Mouse (Mus musculus): ENCODE results near the gene Khdc4. TPM values are rescaled to one million over a fixed set of nuclear protein-coding genes. Genes with fewer than 3 reads are reported as not detected.

Khdc4 gene
- polyA plus RNA-seq, 1 experiment from 2014 or later, result 46.4 TPM

DNA sequence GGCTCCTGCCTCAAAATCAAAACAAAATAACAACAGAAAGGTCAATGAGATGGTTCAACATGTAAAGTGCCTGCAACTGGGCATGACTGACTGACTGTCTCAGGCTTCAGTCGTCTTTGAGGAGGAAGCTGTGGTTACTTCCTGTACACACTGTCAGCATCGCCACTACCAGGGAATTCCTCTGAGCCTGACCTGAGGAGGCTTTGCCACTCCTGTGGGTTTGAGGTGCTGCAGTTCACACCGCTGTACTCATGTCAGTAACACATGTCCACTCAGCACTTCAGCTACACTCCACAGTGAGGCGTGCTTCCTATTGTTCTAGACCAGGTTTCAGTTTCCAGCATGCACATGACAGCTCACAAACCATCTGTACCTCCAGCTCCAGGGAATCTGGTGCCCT, 21.5 kb upstream of the Khdc4 start:
- Histone ChIP-seq H3K27me3 (replicated peaks) (no peaks in the 10 kb centered on the region), H3K36me3 (no peaks in the 10 kb centered on the region), H3K4me1 (peaks cover 7% of the 10 kb centered on the region; the same call in 1 of the 2 replicates), H3K27ac (no peak overlapping the region), H3K9me3 (replicated peaks) (no peaks in the 10 kb centered on the region; the same call in 1 of the 2 replicates), H3K4me2 (no peak overlapping the region), H3K9ac (no peak overlapping the region), H3K4me3 (no peak overlapping the region)
- WGBS (ENCODE audit: insufficient replicate concordance), result 44% methylated on average over 4 of the region's 4 CpGs
- ATAC-seq, result no peak

DNA sequence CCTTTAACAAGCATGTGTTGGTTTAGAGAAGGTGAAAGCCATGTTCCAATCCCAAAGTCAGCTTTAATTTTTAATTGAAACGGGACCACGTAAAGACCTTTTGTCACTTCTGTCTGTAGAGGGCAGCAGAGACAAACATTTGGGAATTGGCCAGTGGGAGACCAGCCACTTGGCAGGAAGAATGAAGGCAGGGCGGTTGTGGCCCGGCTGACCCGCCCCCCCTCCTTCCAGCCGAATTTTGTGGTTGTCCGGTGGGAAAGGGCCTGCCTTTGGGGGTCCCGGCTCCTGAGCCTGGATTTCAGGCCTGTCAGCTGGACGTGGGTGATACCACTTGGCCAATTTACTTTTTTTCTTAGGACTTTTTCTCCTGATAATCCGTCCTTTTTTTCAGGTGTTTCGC, 8.2 kb upstream of the Khdc4 start:
- peaks cover 4% of the 10 kb centered on the region; the same call in 1 of the 2 replicates for H3K4me1 ChIP-seq
- peak overlapping the region; percentile 29 for H3K4me3 ChIP-seq
- no peaks in the 10 kb centered on the region for H3K27me3 ChIP-seq (replicated peaks)
- WGBS (ENCODE audit: insufficient replicate concordance), result 14% methylated on average over 11 of the region's 11 CpGs
- no peaks in the 10 kb centered on the region for H3K36me3 ChIP-seq
- no peaks in the 10 kb centered on the region for H3K9me3 ChIP-seq (replicated peaks)
- H3K27ac ChIP-seq, result no peak overlapping the region
- peak overlapping the region; percentile 36; the same call in 1 of the 2 replicates for H3K9ac ChIP-seq
- peak overlapping the region; percentile 60 for H3K4me2 ChIP-seq
- ATAC-seq, result peak; percentile 55; the same call in 1 of the 2 replicates

DNA sequence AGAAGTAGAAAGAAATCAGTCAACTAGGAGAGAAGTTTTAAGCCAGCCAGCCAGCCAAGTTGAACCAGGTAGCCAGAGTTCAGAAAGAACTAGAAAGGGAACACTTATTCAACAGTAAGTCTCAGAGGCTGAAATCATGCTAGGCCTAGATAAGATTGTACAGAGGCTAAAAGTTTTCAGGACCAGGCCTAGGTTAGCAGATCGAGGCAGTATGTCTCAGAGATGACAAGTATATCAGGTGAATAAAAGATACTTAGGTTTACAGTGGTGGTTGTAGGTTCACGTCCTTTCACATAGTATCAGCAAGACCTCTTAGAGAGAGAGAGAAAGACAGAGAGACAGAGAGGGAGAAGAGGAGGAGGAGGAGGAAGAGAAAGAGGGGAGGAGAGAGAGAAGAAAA, 1.8 kb upstream of the Khdc4 start:
- Histone ChIP-seq H3K36me3 (peaks cover 16% of the 10 kb centered on the region), H3K9me3 (replicated peaks) (no peaks in the 10 kb centered on the region), H3K4me2 (no peak overlapping the region), H3K9ac (no peak overlapping the region), H3K4me3 (no peak overlapping the region), H3K27ac (no peak overlapping the region), H3K27me3 (replicated peaks) (no peaks in the 10 kb centered on the region), H3K4me1 (peaks cover 23% of the 10 kb centered on the region)
- ATAC-seq, result no peak
- 49% methylated on average over 2 of the region's 2 CpGs for WGBS (ENCODE audit: insufficient replicate concordance)

DNA sequence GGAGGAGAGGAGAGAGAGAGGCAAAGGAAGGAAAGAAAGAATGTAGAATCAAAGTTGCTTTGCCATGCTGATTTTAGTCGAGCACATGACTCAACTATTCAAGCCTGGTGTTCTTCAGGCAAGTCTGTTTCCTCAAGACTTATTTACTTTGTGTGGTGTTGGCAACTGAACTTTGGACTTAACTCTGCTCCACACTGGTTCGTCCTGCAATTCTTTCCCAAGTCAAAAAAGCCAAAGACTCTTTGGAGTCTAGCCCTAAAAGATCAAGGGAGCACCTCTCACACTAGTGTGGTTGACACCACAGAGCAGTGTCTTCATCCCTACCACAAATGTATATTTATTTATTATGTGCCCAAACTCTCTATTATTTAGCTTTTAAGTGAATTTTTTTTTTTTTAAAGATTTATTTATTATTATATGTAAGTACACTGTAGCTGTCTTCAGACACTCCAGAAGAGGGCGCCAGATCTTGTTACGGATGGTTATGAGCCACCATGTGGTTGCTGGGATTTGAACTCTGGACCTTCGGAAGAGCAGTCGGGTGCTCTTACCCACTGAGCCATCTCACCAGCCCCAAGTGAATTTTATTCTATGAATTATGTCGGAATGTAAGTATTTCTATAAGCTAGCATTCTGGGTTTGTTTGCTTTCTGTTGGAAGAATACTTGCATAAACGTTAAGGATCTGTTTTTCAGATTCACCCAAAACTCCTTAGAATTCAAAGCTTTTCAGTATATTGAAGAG, 1.2 kb upstream of the Khdc4 start:
- ATAC-seq, result no peak
- 43% methylated on average over 8 of the region's 8 CpGs for WGBS (ENCODE audit: insufficient replicate concordance)
- peak overlapping the region; percentile 67 for H3K9ac ChIP-seq

DNA sequence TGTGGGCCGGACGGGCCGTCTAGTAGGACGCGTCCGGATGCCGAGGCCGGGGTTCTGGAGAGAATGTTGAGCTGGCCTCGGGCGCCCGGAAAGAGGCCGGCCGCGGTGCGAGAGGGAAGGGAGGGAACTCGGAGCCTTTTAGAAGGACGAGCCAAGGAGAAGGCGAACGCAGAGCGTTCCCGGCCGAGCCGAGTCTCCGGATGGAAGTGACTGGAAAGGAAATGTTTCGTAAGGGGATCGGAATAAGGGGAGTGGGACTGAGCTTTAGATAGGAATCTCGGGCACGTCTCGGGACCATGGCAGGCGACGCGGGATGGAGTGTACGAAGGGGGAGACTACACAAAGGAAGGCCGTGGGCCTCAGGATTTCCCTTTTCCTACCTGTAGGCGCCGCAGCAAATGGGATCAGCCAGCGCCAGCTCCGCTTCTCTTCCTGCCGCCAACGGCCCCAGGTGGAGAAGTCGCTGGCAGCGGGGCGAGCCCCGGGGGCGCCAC, 402 bp downstream of the Khdc4 start:
- Histone ChIP-seq H3K4me2 (peak overlapping the region; percentile 92), H3K27ac (peak overlapping the region; percentile 87), H3K27me3 (replicated peaks) (no peaks in the 10 kb centered on the region), H3K9ac (peak overlapping the region; percentile 91), H3K9me3 (replicated peaks) (no peaks in the 10 kb centered on the region), H3K4me1 (peaks cover 24% of the 10 kb centered on the region), H3K4me3 (peak overlapping the region; percentile 86), H3K36me3 (peaks cover 38% of the 10 kb centered on the region)
- ATAC-seq, result peak; percentile 61
- WGBS (ENCODE audit: insufficient replicate concordance), result under 1% methylated on average over 45 of the region's 45 CpGs

More for the DNA sequence above, 1.2 kb upstream of the Khdc4 start:
- Histone ChIP-seq H3K4me1 (peaks cover 24% of the 10 kb centered on the region), H3K4me2 (peak overlapping the region; percentile 92), H3K9me3 (replicated peaks) (no peaks in the 10 kb centered on the region), H3K27ac (peak overlapping the region; percentile 83), H3K36me3 (peaks cover 22% of the 10 kb centered on the region), H3K4me3 (peak overlapping the region; percentile 86), H3K27me3 (replicated peaks) (no peaks in the 10 kb centered on the region)

DNA sequence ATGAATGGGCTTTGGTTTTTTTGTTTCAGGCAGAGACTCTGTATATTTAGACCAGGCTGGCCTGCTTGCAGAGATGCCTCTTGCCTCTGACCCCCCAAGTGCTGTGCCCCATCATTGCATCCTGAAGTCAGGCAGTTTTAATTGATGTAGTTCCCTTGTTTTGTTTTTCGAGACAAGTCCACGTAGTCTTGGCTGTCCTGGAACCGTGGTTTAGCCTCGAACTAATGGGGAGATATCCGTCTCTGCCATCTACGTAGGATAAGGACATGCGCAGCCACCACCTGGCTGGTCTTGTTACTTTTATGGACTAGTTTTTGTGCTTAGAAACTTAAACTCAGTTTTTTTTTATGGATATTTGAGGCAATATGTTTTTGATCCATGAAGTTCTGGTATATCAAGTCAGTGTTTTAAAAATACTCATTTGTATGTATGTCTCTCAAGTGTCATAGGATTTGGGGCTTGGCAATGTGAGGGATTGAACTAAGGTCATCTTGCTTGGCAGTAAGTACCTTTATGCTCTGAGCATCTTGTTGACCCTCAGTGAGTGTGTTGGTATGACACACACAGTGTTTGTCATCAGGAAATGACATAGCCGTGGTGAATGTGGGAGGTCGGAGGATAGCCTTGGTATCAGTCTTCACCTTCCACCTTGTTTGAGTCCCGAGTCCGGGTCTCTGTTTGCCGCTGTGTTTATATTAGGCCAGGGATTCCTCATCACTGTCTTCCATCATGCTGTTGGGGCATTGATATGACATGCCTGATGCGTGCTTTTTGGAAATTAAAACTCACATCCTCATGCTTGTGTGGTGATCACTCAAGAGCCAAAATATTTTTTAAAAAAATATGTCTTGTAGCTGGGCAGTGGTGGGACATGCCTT, 1.4 kb downstream of the Khdc4 start:
- Histone ChIP-seq H3K9me3 (replicated peaks) (no peaks in the 10 kb centered on the region), H3K4me1 (peaks cover 24% of the 10 kb centered on the region), H3K36me3 (peaks cover 48% of the 10 kb centered on the region), H3K27ac (peak overlapping the region; percentile 87; the same call in 1 of the 2 replicates), H3K9ac (peak overlapping the region; percentile 91), H3K4me2 (peak overlapping the region; percentile 92), H3K27me3 (replicated peaks) (no peaks in the 10 kb centered on the region), H3K4me3 (peak overlapping the region; percentile 86)
- WGBS (ENCODE audit: insufficient replicate concordance), result 17% methylated on average over 13 of the region's 13 CpGs
- no peak for ATAC-seq

DNA sequence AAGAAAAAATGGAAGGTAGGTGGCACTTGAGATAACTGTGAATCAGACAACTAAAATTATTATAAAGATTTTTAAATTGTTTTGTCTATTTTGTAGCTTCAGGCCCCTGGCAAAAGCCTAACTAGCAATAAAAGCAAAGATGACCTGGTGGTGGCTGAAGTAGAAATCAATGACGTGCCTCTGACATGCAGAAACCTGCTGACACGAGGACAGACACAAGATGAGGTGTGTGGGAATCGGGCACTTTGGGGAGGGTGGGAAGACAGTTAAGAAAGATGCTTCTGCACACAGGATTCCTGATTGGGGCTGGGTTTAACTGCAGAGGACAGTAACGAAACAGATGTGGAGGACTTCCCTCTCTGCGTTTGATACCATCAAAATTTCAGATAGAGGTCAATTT, 3.5 kb downstream of the Khdc4 start:
- Histone ChIP-seq H3K4me2 (no peak overlapping the region), H3K27ac (no peak overlapping the region), H3K27me3 (replicated peaks) (no peaks in the 10 kb centered on the region), H3K9me3 (replicated peaks) (no peaks in the 10 kb centered on the region), H3K36me3 (peaks cover 67% of the 10 kb centered on the region), H3K9ac (no peak overlapping the region), H3K4me3 (no peak overlapping the region), H3K4me1 (peaks cover 24% of the 10 kb centered on the region)
- 80% methylated on average over 5 of the region's 5 CpGs for WGBS (ENCODE audit: insufficient replicate concordance)
- no peak for ATAC-seq

DNA sequence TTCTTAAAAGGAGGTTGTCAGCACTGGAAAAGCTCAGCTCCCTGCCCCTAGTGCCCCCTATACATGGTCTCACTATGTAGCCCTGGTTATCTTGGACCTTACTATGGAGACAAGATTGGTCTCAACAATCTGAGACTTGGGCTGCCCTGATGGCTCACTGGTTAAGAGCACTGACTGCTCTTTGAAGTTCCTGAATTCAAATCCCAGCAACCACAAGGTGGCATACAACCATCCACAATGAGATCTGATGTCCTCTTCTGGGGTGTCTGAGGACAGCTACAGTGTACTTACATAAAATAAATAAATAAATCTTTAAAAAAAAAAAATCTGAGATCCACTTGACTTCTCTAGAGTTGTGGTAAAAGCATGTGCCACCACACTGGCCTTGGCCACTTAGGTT, 9.9 kb downstream of the Khdc4 start:
- no peak overlapping the region for H3K27ac ChIP-seq
- H3K4me3 ChIP-seq, result no peak overlapping the region
- no peak overlapping the region for H3K9ac ChIP-seq
- H3K9me3 ChIP-seq (replicated peaks), result no peaks in the 10 kb centered on the region
- no peak for ATAC-seq
- H3K27me3 ChIP-seq (replicated peaks), result no peaks in the 10 kb centered on the region
- no peaks in the 10 kb centered on the region for H3K4me1 ChIP-seq
- no peak overlapping the region for H3K4me2 ChIP-seq
- H3K36me3 ChIP-seq, result peaks cover 99% of the 10 kb centered on the region

DNA sequence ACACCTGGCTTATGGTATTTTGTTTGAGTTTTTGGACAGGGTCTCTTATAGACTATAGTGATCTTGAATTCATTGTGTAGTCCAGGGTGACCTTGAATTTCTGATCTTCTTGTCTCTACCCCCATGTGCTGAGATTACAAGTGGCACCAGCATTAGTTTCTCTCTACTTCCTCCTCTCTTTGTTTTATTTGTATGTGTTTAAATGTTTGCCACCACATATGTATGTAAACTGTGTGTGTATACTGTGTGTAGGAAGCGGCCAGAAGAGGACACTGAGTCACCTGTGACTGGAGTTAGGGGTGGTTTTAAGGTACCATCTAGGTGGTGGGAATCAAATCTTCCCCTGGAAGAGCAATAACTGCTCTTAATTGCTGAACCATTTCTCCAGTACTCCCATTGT, 12.4 kb downstream of the Khdc4 start:
- Histone ChIP-seq H3K27me3 (replicated peaks) (no peaks in the 10 kb centered on the region), H3K9ac (no peak overlapping the region), H3K9me3 (replicated peaks) (no peaks in the 10 kb centered on the region), H3K4me2 (no peak overlapping the region), H3K4me1 (no peaks in the 10 kb centered on the region), H3K4me3 (no peak overlapping the region), H3K36me3 (peaks cover 96% of the 10 kb centered on the region), H3K27ac (no peak overlapping the region)
- 83% methylated on average over 1 of the region's 1 CpGs for WGBS (ENCODE audit: insufficient replicate concordance)
- ATAC-seq, result no peak

DNA sequence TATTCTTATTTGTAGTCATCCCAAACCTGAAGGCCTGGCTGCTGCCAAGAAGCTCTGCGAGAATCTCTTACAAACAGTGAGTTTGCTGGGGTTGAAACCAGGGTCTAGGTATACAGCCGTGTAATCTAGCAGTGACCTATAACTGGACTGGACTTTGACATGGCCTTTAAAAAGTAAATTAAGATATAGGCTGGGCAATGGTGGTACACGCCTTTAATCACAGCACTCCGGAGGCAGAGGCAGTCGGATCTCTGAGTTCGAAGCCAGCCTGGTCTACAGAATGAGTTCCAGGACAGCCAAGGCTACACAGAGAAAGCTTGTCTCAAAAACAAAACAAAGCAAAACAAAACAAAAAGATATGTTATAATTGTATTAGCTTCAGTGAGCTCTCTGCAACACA, 13.2 kb downstream of the Khdc4 start:
- H3K4me1 ChIP-seq, result no peaks in the 10 kb centered on the region
- H3K4me3 ChIP-seq, result no peak overlapping the region
- no peak for ATAC-seq
- no peak overlapping the region for H3K9ac ChIP-seq
- H3K9me3 ChIP-seq (replicated peaks), result no peaks in the 10 kb centered on the region
- no peak overlapping the region for H3K27ac ChIP-seq
- H3K4me2 ChIP-seq, result no peak overlapping the region
- WGBS (ENCODE audit: insufficient replicate concordance), result 93% methylated on average over 6 of the region's 6 CpGs
- peaks cover 96% of the 10 kb centered on the region for H3K36me3 ChIP-seq
- no peaks in the 10 kb centered on the region for H3K27me3 ChIP-seq (replicated peaks)

DNA sequence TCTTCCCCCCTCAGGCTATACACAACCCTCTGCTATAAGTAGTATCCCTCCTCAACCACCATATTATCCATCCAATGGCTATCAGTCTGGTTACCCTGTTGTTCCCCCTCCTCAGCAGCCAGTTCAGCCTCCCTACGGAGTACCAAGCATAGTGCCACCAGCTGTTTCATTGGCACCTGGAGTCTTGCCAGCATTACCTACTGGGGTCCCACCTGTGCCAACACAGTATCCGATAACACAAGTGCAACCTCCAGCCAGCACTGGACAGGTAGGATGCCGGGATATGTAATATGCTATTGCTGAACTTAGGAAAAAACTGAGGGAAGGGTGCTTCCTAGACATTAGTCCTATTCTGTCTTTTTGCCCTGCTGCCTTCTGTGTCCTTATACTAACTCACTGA, 14.6 kb downstream of the Khdc4 start:
- no peak overlapping the region for H3K4me3 ChIP-seq
- H3K36me3 ChIP-seq, result peaks cover 95% of the 10 kb centered on the region
- 89% methylated on average over 3 of the region's 3 CpGs for WGBS (ENCODE audit: insufficient replicate concordance)
- H3K27me3 ChIP-seq (replicated peaks), result no peaks in the 10 kb centered on the region
- no peak overlapping the region for H3K27ac ChIP-seq
- no peak overlapping the region for H3K9ac ChIP-seq
- no peaks in the 10 kb centered on the region for H3K4me1 ChIP-seq
- ATAC-seq, result no peak
- H3K4me2 ChIP-seq, result no peak overlapping the region
- H3K9me3 ChIP-seq (replicated peaks), result no peaks in the 10 kb centered on the region

DNA sequence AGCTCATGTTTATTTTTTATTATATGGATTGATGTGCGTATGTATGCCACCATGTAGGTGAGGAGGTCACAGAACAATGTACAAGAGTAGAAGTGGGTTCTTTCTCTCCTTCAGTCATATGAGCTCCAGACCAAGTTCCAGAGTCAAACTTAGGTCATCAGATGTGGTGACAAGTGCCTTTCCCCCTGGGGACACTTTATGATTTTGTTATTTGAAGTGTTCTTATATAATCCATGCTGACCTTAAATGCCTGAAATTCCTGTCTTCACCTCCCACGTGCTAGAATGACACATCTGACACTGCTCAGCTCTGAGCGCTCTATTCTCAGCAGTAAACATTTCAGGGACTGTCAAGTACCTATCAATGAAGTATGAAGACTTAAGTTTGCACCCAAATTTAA, 15.6 kb downstream of the Khdc4 start:
- Histone ChIP-seq H3K9me3 (replicated peaks) (no peaks in the 10 kb centered on the region), H3K9ac (no peak overlapping the region), H3K4me3 (no peak overlapping the region), H3K27me3 (replicated peaks) (no peaks in the 10 kb centered on the region), H3K36me3 (peaks cover 94% of the 10 kb centered on the region), H3K4me1 (no peaks in the 10 kb centered on the region), H3K27ac (no peak overlapping the region), H3K4me2 (no peak overlapping the region)
- 85% methylated on average over 3 of the region's 3 CpGs for WGBS (ENCODE audit: insufficient replicate concordance)
- ATAC-seq, result no peak
